Mouse (Mus musculus): ENCODE results near the gene Abcb1b. TPM values are rescaled to one million over a fixed set of nuclear protein-coding genes. Genes with fewer than 3 reads are reported as not detected.

The Abcb1b gene
- polyA plus RNA-seq, 1 experiment from 2014 or later, result 1.0 TPM

DNA sequence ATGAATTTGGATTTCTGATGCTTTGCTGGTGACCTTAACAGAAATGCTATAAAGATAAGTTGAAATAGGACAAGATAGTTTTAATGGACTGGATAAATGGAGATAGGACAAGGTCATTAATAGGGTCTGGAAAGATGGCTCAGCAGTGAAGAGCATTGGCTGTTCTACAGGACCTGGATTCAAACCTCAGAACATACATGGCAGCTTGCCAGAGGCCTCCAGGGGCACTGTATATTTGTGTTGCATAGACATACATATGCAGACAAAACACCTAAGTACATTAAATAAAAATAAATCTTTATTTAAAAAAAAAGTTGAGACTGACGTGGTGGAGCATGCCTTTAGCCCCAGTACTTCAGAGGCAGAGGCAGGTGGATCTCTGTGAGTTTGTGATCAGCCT, 103.1 kb downstream of the Abcb1b start:
- Histone ChIP-seq H3K27me3 (replicated peaks) (no peaks in the 10 kb centered on the region), H3K36me3 (no peaks in the 10 kb centered on the region), H3K27ac (replicated peaks) (no peak overlapping the region), H3K9ac (no peak overlapping the region), H3K4me1 (no peaks in the 10 kb centered on the region), H3K9me3 (no peaks in the 10 kb centered on the region), H3K4me3 (no peak overlapping the region), H3K4me2 (no peak overlapping the region)
- ATAC-seq (ENCODE audit: extremely low read depth, insufficient number of reproducible peaks, low FRiP score, low TSS enrichment), result no peak
- WGBS, result 64% methylated on average over 1 of the region's 1 CpGs

DNA sequence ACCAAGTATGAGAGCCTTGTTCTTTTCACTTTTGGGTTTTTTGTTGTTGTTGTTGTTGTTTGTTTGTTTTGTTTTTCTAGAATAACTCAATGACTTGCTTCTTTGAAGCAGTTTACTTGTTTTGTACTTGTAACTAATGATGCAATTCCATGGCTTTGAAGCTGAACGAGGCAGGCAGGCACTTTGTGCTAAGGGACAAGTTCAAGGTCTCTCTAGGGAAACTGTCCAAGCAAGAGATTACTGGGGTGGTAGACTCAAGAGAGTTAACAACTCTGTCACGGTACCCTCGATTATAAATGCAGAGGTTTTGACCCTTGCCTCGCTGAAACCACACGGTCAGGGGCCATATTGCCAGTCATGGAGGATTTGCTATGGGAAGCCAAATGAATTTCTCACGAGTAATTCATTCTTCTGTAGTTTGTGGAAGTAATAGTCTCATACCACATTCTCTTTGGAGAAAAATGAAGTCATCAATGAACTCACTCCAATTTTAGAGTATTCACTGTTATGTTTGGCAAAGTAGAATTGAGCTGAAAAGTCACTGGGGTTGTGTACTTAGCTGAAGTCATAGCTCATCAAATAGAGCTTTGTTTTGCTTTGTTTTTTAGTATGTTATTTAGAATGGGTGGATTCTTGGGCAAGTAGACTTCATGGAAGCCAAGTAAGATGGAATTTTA, 104.3 kb downstream of the Abcb1b start:
- H3K4me2 ChIP-seq, result no peak overlapping the region
- WGBS, result 64% methylated on average over 6 of the region's 6 CpGs
- no peak overlapping the region for H3K4me3 ChIP-seq
- no peaks in the 10 kb centered on the region for H3K36me3 ChIP-seq
- no peak overlapping the region for H3K27ac ChIP-seq (replicated peaks)
- H3K4me1 ChIP-seq, result no peaks in the 10 kb centered on the region
- no peak overlapping the region for H3K9ac ChIP-seq
- no peaks in the 10 kb centered on the region for H3K27me3 ChIP-seq (replicated peaks)
- ATAC-seq (ENCODE audit: extremely low read depth, insufficient number of reproducible peaks, low FRiP score, low TSS enrichment), result no peak
- H3K9me3 ChIP-seq, result no peaks in the 10 kb centered on the region

DNA sequence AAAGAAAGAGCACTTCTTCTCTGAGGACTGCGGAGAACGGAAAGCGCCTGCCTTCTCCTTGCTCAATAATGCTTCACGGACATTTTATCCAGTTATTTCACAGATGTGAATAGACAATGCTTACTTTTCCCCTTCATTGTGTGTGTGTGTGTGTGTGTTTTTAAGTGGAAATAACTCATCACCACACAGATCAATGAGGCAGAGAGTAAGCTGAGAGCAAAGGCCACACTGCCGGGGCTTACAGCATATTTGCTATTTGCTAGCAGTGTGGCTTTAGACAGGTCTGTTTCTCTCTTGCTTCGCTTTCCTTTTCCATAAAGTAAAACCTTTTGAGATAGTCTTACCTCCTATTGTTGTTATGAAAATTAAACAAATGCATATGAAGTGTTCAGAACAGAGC, 106.6 kb downstream of the Abcb1b start:
- WGBS, result 82% methylated on average over 6 of the region's 6 CpGs
- Histone ChIP-seq H3K27me3 (replicated peaks) (no peaks in the 10 kb centered on the region), H3K36me3 (no peaks in the 10 kb centered on the region), H3K9me3 (no peaks in the 10 kb centered on the region), H3K4me2 (no peak overlapping the region), H3K4me1 (no peaks in the 10 kb centered on the region), H3K9ac (no peak overlapping the region), H3K4me3 (no peak overlapping the region), H3K27ac (replicated peaks) (no peak overlapping the region)
- ATAC-seq (ENCODE audit: extremely low read depth, insufficient number of reproducible peaks, low FRiP score, low TSS enrichment), result no peak

DNA sequence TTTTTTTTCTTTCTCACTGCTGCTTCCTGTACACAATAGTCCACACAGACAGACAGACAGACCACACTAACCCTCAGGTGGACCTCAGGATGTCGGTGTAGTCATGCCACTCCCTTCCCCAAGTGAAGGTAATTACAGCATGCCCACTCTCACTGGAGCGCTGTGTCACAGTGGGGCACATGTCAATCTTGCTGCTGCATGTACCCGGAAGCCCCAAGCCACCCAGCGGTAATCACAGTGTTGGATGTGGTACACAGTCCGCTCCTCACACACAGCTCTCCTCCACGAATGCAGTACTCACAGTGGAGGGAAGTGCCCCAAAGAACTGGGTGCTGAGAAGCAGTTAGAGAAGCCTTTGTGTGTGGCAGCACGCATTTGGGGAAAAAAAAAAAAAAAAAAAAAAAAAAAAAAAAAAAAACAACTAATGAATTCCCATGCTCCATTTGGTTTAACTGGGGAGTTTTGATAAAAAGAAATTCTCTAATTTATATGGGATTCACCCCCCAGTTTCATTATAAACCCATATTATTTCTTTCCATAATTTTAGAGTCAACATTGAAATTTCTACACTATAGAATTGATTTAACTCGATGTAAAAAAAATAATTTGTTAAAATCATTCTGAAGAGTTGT, 113.7 kb downstream of the Abcb1b start:
- Histone ChIP-seq H3K27ac (replicated peaks) (no peak overlapping the region), H3K36me3 (no peaks in the 10 kb centered on the region), H3K27me3 (replicated peaks) (no peaks in the 10 kb centered on the region), H3K4me3 (no peak overlapping the region), H3K4me2 (no peak overlapping the region), H3K9me3 (no peaks in the 10 kb centered on the region), H3K4me1 (no peaks in the 10 kb centered on the region), H3K9ac (no peak overlapping the region)
- ATAC-seq (ENCODE audit: extremely low read depth, insufficient number of reproducible peaks, low FRiP score, low TSS enrichment), result no peak
- 68% methylated on average over 8 of the region's 8 CpGs for whole genome bisulfite sequencing

Other genes with a start within 250 kb of the Abcb1b start
- 0.90 and 0.97 TPM in 2 replicates for gene Rundc3b, start 175.2 kb upstream of the Abcb1b start, polyA plus RNA-seq (2015; fragmentation: Nextera tagmentation; extraction: Ambion mirVana)
- gene Abcb1a, start 138.1 kb upstream of the Abcb1b start, polyA plus RNA-seq (2015; fragmentation: Nextera tagmentation; extraction: Ambion mirVana), result 0.11 and 0.23 TPM in 2 replicates
- gene Abcb4, start 95.6 kb downstream of the Abcb1b start, polyA plus RNA-seq (2015; fragmentation: Nextera tagmentation; extraction: Ambion mirVana), result 0.36 and 1.1 TPM in 2 replicates
- gene Crot, start 199.2 kb downstream of the Abcb1b start, polyA plus RNA-seq (2015; fragmentation: Nextera tagmentation; extraction: Ambion mirVana), result 27.3 and 30.2 TPM in 2 replicates

Measured in heart, embryonic 13.5 days (tissue).